Mouse (Mus musculus): ENCODE data around the gene Aldh3b1. TPM values are rescaled to one million over a fixed set of nuclear protein-coding genes. Genes with fewer than 3 reads are reported as not detected.

Aldh3b1 gene
- polyA plus RNA-seq, 1 experiment from 2014 or later, result 4.2 TPM

DNA sequence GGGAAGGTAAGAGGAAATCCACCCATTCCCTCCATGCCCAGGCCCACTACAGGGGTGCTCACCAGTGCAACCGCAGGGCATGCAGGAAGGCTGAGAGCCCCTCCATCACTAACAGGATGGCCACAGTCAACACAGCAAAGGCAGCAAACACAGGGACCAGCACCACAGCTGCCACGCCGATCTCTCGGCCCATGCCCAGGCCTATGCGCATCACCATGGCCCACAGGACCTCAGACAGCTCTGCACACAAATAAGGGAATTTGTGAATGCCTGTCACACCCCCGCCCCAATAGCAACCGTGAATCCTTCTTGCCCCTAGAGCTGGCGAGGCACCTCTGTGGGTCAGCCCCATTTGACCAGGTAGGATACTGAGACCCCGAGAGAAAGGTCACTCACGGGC is 33.4 kb downstream of the Aldh3b1 start:
- Histone ChIP-seq H3K4me2 (ENCODE audit: low read depth, low read length) (no peak overlapping the region), H3K27ac (ENCODE audit: low read length) (no peak overlapping the region; the same call in 1 of the 2 replicates), H3K36me3 (ENCODE audit: control insufficient read depth, insufficient read depth, low read length) (peaks cover 16% of the 10 kb centered on the region), H3K27me3 (replicated peaks; ENCODE audit: control insufficient read depth, insufficient read depth, low read length) (no peaks in the 10 kb centered on the region), H3K9ac (ENCODE audit: low read depth, low read length) (no peak overlapping the region), H3K9me3 (ENCODE audit: control insufficient read depth, low read length) (no peaks in the 10 kb centered on the region), H3K4me3 (ENCODE audit: low read length) (no peak overlapping the region), H3K4me1 (ENCODE audit: control insufficient read depth, insufficient read depth, low read length) (no peaks in the 10 kb centered on the region)
- ATAC-seq, result no peak
- 95% methylated on average over 10 of the region's 10 CpGs for WGBS

DNA sequence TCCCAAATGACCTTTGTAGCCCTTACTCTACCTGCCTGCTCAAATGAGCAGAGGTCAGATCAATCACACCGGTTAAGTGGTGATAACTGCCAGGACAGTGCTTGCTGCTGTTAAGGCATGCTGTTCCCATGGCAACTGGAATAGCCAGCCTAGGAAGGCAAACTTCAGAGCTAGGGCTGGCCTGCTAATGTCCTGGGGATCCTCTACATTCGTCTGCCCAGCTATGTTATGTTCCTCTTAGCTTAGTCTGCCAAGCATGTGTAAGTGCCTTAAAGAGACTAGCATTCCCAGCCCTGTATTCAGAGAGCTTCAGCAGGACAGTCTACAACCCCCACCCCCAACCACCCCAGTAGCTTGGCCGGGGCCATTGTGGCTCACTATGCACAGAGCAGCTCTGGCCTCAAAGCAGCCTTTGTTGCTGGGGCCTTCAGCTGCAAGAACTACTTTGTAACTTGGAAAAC is 34.4 kb downstream of the Aldh3b1 start:
- H3K27ac ChIP-seq (ENCODE audit: low read length), result no peak overlapping the region
- H3K9ac ChIP-seq (ENCODE audit: low read depth, low read length), result no peak overlapping the region
- H3K4me1 ChIP-seq (ENCODE audit: control insufficient read depth, insufficient read depth, low read length), result no peaks in the 10 kb centered on the region
- H3K27me3 ChIP-seq (replicated peaks; ENCODE audit: control insufficient read depth, insufficient read depth, low read length), result no peaks in the 10 kb centered on the region
- WGBS, result 15% methylated on average over 3 of the region's 3 CpGs
- peak; percentile 52 for ATAC-seq
- no peaks in the 10 kb centered on the region for H3K9me3 ChIP-seq (ENCODE audit: control insufficient read depth, low read length)
- H3K36me3 ChIP-seq (ENCODE audit: control insufficient read depth, insufficient read depth, low read length), result peaks cover 19% of the 10 kb centered on the region
- H3K4me2 ChIP-seq (ENCODE audit: low read depth, low read length), result no peak overlapping the region
- H3K4me3 ChIP-seq (ENCODE audit: low read length), result no peak overlapping the region

DNA sequence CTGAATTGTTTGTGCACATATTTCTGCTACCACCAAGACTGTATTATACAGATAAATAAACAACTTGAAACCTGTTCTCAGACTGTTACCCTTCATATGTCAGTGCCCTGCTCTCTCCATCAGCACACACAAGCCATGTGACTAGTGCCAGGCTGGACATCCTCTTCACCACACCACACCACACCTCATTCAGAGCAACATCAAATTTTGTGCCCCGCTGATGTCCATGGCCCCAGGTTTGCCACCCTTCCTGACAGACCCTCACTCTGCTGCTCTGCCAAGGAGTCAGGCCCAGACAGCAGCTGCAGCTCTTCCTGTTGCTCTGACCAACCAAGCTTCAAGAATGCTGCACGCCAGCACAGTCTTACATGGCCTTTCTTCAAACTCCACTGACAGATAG is 35.3 kb downstream of the Aldh3b1 start:
- Histone ChIP-seq H3K4me3 (ENCODE audit: low read length) (no peak overlapping the region), H3K4me2 (ENCODE audit: low read depth, low read length) (no peak overlapping the region), H3K27me3 (replicated peaks; ENCODE audit: control insufficient read depth, insufficient read depth, low read length) (no peaks in the 10 kb centered on the region), H3K4me1 (ENCODE audit: control insufficient read depth, insufficient read depth, low read length) (no peaks in the 10 kb centered on the region), H3K9ac (ENCODE audit: low read depth, low read length) (no peak overlapping the region), H3K27ac (ENCODE audit: low read length) (no peak overlapping the region), H3K36me3 (ENCODE audit: control insufficient read depth, insufficient read depth, low read length) (peaks cover 19% of the 10 kb centered on the region), H3K9me3 (ENCODE audit: control insufficient read depth, low read length) (no peaks in the 10 kb centered on the region)
- no peak for ATAC-seq
- WGBS, result 89% methylated on average over 2 of the region's 2 CpGs

GRCm38 (mm10) chr19:3893545-3894116 is 36.0 kb downstream of the Aldh3b1 start:
- peaks cover 22% of the 10 kb centered on the region for H3K36me3 ChIP-seq (ENCODE audit: control insufficient read depth, insufficient read depth, low read length)
- WGBS, result 90% methylated on average over 4 of the region's 4 CpGs

GRCm38 (mm10) chr19:3890181-3890580 is 39.4 kb downstream of the Aldh3b1 start:
- H3K4me1 ChIP-seq (ENCODE audit: control insufficient read depth, insufficient read depth, low read length), result no peaks in the 10 kb centered on the region
- H3K9ac ChIP-seq (ENCODE audit: low read depth, low read length), result no peak overlapping the region
- H3K27me3 ChIP-seq (replicated peaks; ENCODE audit: control insufficient read depth, insufficient read depth, low read length), result no peaks in the 10 kb centered on the region
- WGBS, result 80% methylated on average over 8 of the region's 8 CpGs
- H3K36me3 ChIP-seq (ENCODE audit: control insufficient read depth, insufficient read depth, low read length), result peaks cover 22% of the 10 kb centered on the region
- H3K27ac ChIP-seq (ENCODE audit: low read length), result no peak overlapping the region
- H3K9me3 ChIP-seq (ENCODE audit: control insufficient read depth, low read length), result no peaks in the 10 kb centered on the region
- ATAC-seq, result no peak
- no peak overlapping the region for H3K4me2 ChIP-seq (ENCODE audit: low read depth, low read length)
- no peak overlapping the region for H3K4me3 ChIP-seq (ENCODE audit: low read length)

More at GRCm38 (mm10) chr19:3893545-3894116, 36.0 kb downstream of the Aldh3b1 start:
- no peak overlapping the region for H3K4me2 ChIP-seq (ENCODE audit: low read depth, low read length)
- no peaks in the 10 kb centered on the region for H3K27me3 ChIP-seq (replicated peaks; ENCODE audit: control insufficient read depth, insufficient read depth, low read length)
- no peak overlapping the region for H3K9ac ChIP-seq (ENCODE audit: low read depth, low read length)
- ATAC-seq, result 0 out of 2 replicates have a peak, but pooled peaks have one; percentile 3
- no peak overlapping the region for H3K4me3 ChIP-seq (ENCODE audit: low read length)
- no peak overlapping the region for H3K27ac ChIP-seq (ENCODE audit: low read length)
- no peaks in the 10 kb centered on the region for H3K9me3 ChIP-seq (ENCODE audit: control insufficient read depth, low read length)
- no peaks in the 10 kb centered on the region for H3K4me1 ChIP-seq (ENCODE audit: control insufficient read depth, insufficient read depth, low read length)

DNA sequence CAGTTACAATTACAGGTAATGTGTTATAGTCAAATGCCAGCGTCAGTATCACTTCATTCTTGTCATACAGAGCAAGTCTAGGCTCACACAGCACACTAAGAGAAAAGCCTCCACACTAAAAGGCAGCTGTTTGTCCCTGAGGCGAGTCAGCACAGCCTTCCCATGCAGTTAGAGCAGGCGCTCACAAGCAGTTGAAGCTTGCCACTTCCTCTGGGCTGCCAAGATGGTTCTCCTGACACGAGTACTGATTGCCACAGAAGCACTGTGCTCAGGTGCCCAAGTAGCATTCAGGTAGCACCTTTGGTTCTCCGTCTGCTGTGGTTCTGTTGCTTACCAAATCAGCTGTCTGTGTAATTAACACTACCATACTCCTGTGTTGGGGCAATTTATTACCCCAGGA is 40.5 kb downstream of the Aldh3b1 start:
- peaks cover 19% of the 10 kb centered on the region for H3K36me3 ChIP-seq (ENCODE audit: control insufficient read depth, insufficient read depth, low read length)
- ATAC-seq, result no peak
- H3K9ac ChIP-seq (ENCODE audit: low read depth, low read length), result no peak overlapping the region
- H3K9me3 ChIP-seq (ENCODE audit: control insufficient read depth, low read length), result no peaks in the 10 kb centered on the region
- 90% methylated on average over 5 of the region's 5 CpGs for whole genome bisulfite sequencing
- no peaks in the 10 kb centered on the region for H3K4me1 ChIP-seq (ENCODE audit: control insufficient read depth, insufficient read depth, low read length)
- H3K4me2 ChIP-seq (ENCODE audit: low read depth, low read length), result no peak overlapping the region
- no peak overlapping the region for H3K27ac ChIP-seq (ENCODE audit: low read length)
- H3K27me3 ChIP-seq (replicated peaks; ENCODE audit: control insufficient read depth, insufficient read depth, low read length), result no peaks in the 10 kb centered on the region
- no peak overlapping the region for H3K4me3 ChIP-seq (ENCODE audit: low read length)

DNA sequence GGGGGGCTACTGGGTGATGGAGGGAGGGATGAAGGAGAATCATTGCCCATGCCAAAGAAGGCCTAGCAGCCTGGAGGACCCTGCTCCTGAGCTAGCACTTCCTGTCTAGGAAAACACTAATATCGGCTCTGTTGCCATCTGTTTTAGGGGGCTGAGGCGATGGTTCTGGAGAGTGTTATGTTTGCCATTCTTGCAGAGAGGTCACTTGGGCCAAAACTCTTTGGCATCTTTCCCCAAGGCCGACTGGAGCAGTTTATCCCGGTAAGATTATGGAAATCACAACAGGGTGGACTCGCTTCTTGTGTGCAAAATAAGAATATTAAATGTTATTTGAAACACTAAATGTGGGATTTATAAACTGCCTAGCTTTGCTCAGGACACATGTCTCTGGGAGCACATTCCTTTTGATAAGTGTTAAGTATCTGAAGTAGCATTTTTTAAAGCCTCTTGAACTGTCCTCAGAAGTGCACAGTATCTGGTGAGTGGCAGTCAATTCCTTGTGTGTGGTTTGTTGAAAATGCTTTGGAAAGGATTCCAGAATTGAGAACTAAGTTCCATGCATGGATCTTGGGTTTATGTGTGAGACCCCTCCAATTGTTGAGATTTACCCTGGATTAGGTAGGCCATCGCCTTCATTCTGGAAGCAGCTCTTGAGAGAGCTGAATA is 45.1 kb downstream of the Aldh3b1 start:
- H3K9ac ChIP-seq (ENCODE audit: low read depth, low read length), result no peak overlapping the region
- peaks cover 9% of the 10 kb centered on the region; the same call in 1 of the 2 replicates for H3K36me3 ChIP-seq (ENCODE audit: control insufficient read depth, insufficient read depth, low read length)
- 46% methylated on average over 6 of the region's 6 CpGs for WGBS
- H3K27ac ChIP-seq (ENCODE audit: low read length), result no peak overlapping the region
- H3K27me3 ChIP-seq (replicated peaks; ENCODE audit: control insufficient read depth, insufficient read depth, low read length), result no peaks in the 10 kb centered on the region
- ATAC-seq, result no peak
- H3K9me3 ChIP-seq (ENCODE audit: control insufficient read depth, low read length), result no peaks in the 10 kb centered on the region
- no peak overlapping the region for H3K4me3 ChIP-seq (ENCODE audit: low read length)
- H3K4me1 ChIP-seq (ENCODE audit: control insufficient read depth, insufficient read depth, low read length), result 0 out of 2 replicates have a peak, but pooled peaks cover 3% of the 10 kb centered on the region
- no peak overlapping the region for H3K4me2 ChIP-seq (ENCODE audit: low read depth, low read length)

- H3K4me1 ChIP-seq (ENCODE audit: control insufficient read depth, insufficient read depth, low read length), result 0 out of 2 replicates have a peak, but pooled peaks cover 3% of the 10 kb centered on the region
- H3K27ac ChIP-seq (ENCODE audit: low read length), result no peak overlapping the region
- H3K9ac ChIP-seq (ENCODE audit: low read depth, low read length), result no peak overlapping the region
- no peak overlapping the region for H3K4me3 ChIP-seq (ENCODE audit: low read length)
- no peak overlapping the region for H3K4me2 ChIP-seq (ENCODE audit: low read depth, low read length)
- 83% methylated on average over 4 of the region's 4 CpGs for WGBS
- H3K27me3 ChIP-seq (replicated peaks; ENCODE audit: control insufficient read depth, insufficient read depth, low read length), result no peaks in the 10 kb centered on the region
- ATAC-seq, result no peak
- 0 out of 2 replicates have a peak, but pooled peaks cover 3% of the 10 kb centered on the region for H3K36me3 ChIP-seq (ENCODE audit: control insufficient read depth, insufficient read depth, low read length)
- H3K9me3 ChIP-seq (ENCODE audit: control insufficient read depth, low read length), result no peaks in the 10 kb centered on the region
Measured at GRCm38 (mm10) chr19:3882214-3882613, 47.4 kb downstream of the Aldh3b1 start.

GRCm38 (mm10) chr19:3880054-3880848 is 49.4 kb downstream of the Aldh3b1 start:
- H3K9ac ChIP-seq (ENCODE audit: low read depth, low read length), result no peak overlapping the region
- H3K4me2 ChIP-seq (ENCODE audit: low read depth, low read length), result no peak overlapping the region
- peak; percentile 57; the same call in 1 of the 2 replicates for ATAC-seq
- H3K27ac ChIP-seq (ENCODE audit: low read length), result 0 out of 2 replicates have a peak overlapping the region, but pooled peaks have one; percentile 15
- H3K36me3 ChIP-seq (ENCODE audit: control insufficient read depth, insufficient read depth, low read length), result no peaks in the 10 kb centered on the region
- H3K9me3 ChIP-seq (ENCODE audit: control insufficient read depth, low read length), result no peaks in the 10 kb centered on the region
- WGBS, result 86% methylated on average over 6 of the region's 6 CpGs
- H3K27me3 ChIP-seq (replicated peaks; ENCODE audit: control insufficient read depth, insufficient read depth, low read length), result no peaks in the 10 kb centered on the region
- no peak overlapping the region for H3K4me3 ChIP-seq (ENCODE audit: low read length)
- 0 out of 2 replicates have a peak, but pooled peaks cover 3% of the 10 kb centered on the region for H3K4me1 ChIP-seq (ENCODE audit: control insufficient read depth, insufficient read depth, low read length)
